15 mouse cellular contexts compared by ENCODE assay signal in genomic region chr7:65873176-65873845, GRCm38 (mm10). TPM values are rescaled to one million over a fixed set of nuclear protein-coding genes. Genes with fewer than 3 reads are reported as not detected.
A peak's percentile ranks its signal among the peaks of the same experiment; 100 is the strongest.
DNase-seq lines count a peak whose midpoint lies in the region; ATAC-seq and TF ChIP-seq lines count a peak whose summit lies in the region.
"Had no signal": no experiment of that assay in that cellular context is flagged by ENCODE, and none has a peak within 500 bp of the region (broad histone marks: within the 10 kb centered on the region; RNA-seq: fewer than 3 reads in every experiment).

No protein-coding gene starts in this region.

- H3K36me3 ChIP-seq in heart, embryonic 10.5 days: no peaks in the 10 kb centered on the region
- no peaks in the 10 kb centered on the region for H3K36me3 ChIP-seq in liver, adult 2 months (ENCODE audit: control insufficient read depth, insufficient read depth, low read length)
- H3K36me3 ChIP-seq in stomach, embryonic 15.5 days: no peaks in the 10 kb centered on the region
- H3K36me3 ChIP-seq in embryonic facial prominence, embryonic 10.5 days (replicated peaks): no peaks in the 10 kb centered on the region
- H3K36me3 ChIP-seq in midbrain, postnatal 0 days (ENCODE audit: insufficient read depth, low read length): no peaks in the 10 kb centered on the region
- no peaks in the 10 kb centered on the region for H3K36me3 ChIP-seq in forebrain, embryonic 12.5 days (replicated peaks)
- H3K36me3 ChIP-seq: midbrain, embryonic 12.5 days; neural tube, embryonic 12.5 days had no signal

- 65% methylated on average over 6 of the region's 6 CpGs for WGBS in heart, embryonic 10.5 days
- 45% methylated on average over 6 of the region's 6 CpGs for WGBS in liver, adult 2 months
- 84% methylated on average over 6 of the region's 6 CpGs for WGBS in stomach, embryonic 15.5 days
- WGBS in embryonic facial prominence, embryonic 10.5 days: 88% methylated on average over 6 of the region's 6 CpGs
- whole genome bisulfite sequencing in midbrain, postnatal 0 days: 90% methylated on average over 6 of the region's 6 CpGs
- WGBS in forebrain, embryonic 12.5 days: 93% methylated on average over 6 of the region's 6 CpGs

- H3K9ac ChIP-seq in liver, adult 2 months (ENCODE audit: low read depth, low read length): no peak overlapping the region
- no peak overlapping the region for H3K9ac ChIP-seq in stomach, embryonic 15.5 days
- H3K9ac ChIP-seq in midbrain, postnatal 0 days (replicated peaks; ENCODE audit: low read length, poor library complexity, severe bottlenecking): no peak overlapping the region
- no peak overlapping the region for H3K9ac ChIP-seq in forebrain, embryonic 12.5 days
- H3K9ac ChIP-seq: hindbrain, embryonic 14.5 days; midbrain, embryonic 12.5 days; neural tube, embryonic 12.5 days had no signal

- H3K4me3 ChIP-seq in heart, embryonic 10.5 days: no peak overlapping the region
- no peak overlapping the region for H3K4me3 ChIP-seq in liver, adult 2 months (ENCODE audit: insufficient read depth, low read depth, low read length)
- no peak overlapping the region for H3K4me3 ChIP-seq in stomach, embryonic 15.5 days (replicated peaks)
- H3K4me3 ChIP-seq in embryonic facial prominence, embryonic 10.5 days: no peak overlapping the region
- no peak overlapping the region for H3K4me3 ChIP-seq in midbrain, postnatal 0 days (ENCODE audit: low read depth, low read length)
- H3K4me3 ChIP-seq in forebrain, embryonic 12.5 days (replicated peaks): no peak overlapping the region
- H3K4me3 ChIP-seq: midbrain, embryonic 12.5 days; neural tube, embryonic 12.5 days had no signal

- no peak for TF ChIP-seq POLR2A in liver, adult 2 months (IDR thresholded peaks at IDR 0.05; ENCODE audit: extremely low read depth, insufficient read depth, low read length)

- no peak for DNase-seq in heart, embryonic 10.5 days (ENCODE audit: low spot score)
- no peak for DNase-seq in heart, adult 9 months (ENCODE audit: low spot score in 2 of 2)
- peak; percentile 78 for DNase-seq in WW6 (ENCODE audit: low read depth, low spot score)
- DNase-seq in liver, adult 2 months (ENCODE audit: extremely low read depth, low read depth, low spot score): peak; percentile 90
- DNase-seq in embryonic facial prominence, embryonic 10.5 days (ENCODE audit: low spot score): no peak
- no peak for DNase-seq in midbrain, postnatal 0 days (ENCODE audit: low spot score)
- DNase-seq: B cell, adult 2 months; cerebellum, adult 2 months; embryo, embryonic 11 days; lung, adult 18-20 months had no signal

- peaks cover 64% of the 10 kb centered on the region for H3K27me3 ChIP-seq in heart, embryonic 10.5 days (ENCODE audit: insufficient read depth, poor library complexity, severe bottlenecking)
- no peaks in the 10 kb centered on the region for H3K27me3 ChIP-seq in liver, adult 2 months (ENCODE audit: control insufficient read depth, insufficient read depth, low read length)
- no peaks in the 10 kb centered on the region for H3K27me3 ChIP-seq in stomach, embryonic 15.5 days (replicated peaks)
- no peaks in the 10 kb centered on the region for H3K27me3 ChIP-seq in embryonic facial prominence, embryonic 10.5 days (replicated peaks; ENCODE audit: low read depth, poor library complexity, severe bottlenecking)
- H3K27me3 ChIP-seq in midbrain, postnatal 0 days (ENCODE audit: insufficient read depth, low read length): no peaks in the 10 kb centered on the region
- H3K27me3 ChIP-seq in forebrain, embryonic 12.5 days: peaks cover 10% of the 10 kb centered on the region
- H3K27me3 ChIP-seq: neural tube, embryonic 12.5 days had no signal

- H3K4me1 ChIP-seq in heart, embryonic 10.5 days: peaks cover 48% of the 10 kb centered on the region
- peaks cover 11% of the 10 kb centered on the region for H3K4me1 ChIP-seq in liver, adult 2 months (ENCODE audit: control insufficient read depth, insufficient read depth, low read length)
- no peaks in the 10 kb centered on the region for H3K4me1 ChIP-seq in stomach, embryonic 15.5 days
- peaks cover 17% of the 10 kb centered on the region for H3K4me1 ChIP-seq in embryonic facial prominence, embryonic 10.5 days
- H3K4me1 ChIP-seq in midbrain, postnatal 0 days (ENCODE audit: insufficient read depth, low read length): peaks cover 11% of the 10 kb centered on the region
- H3K4me1 ChIP-seq in forebrain, embryonic 12.5 days: peaks cover 20% of the 10 kb centered on the region

- H3K4me2 ChIP-seq in stomach, embryonic 15.5 days: no peak overlapping the region
- no peak overlapping the region for H3K4me2 ChIP-seq in midbrain, postnatal 0 days (ENCODE audit: low read depth, low read length, poor library complexity, severe bottlenecking)
- H3K4me2 ChIP-seq in forebrain, embryonic 12.5 days: no peak overlapping the region
- H3K4me2 ChIP-seq: hindbrain, embryonic 14.5 days; midbrain, embryonic 12.5 days; neural tube, embryonic 12.5 days had no signal

- ATAC-seq in stomach, embryonic 15.5 days (ENCODE audit: insufficient read depth, low FRiP score, low read depth): peak; percentile 89
- no peak for ATAC-seq in midbrain, postnatal 0 days (ENCODE audit: low FRiP score)
- ATAC-seq in forebrain, embryonic 12.5 days (ENCODE audit: low FRiP score): no peak

- H3K79me2 ChIP-seq in liver, adult 2 months (ENCODE audit: control insufficient read depth, insufficient read depth, low read length): peaks cover 42% of the 10 kb centered on the region

- 0 out of 2 replicates have a peak overlapping the region, but pooled peaks have one; percentile 19 for H3K27ac ChIP-seq in heart, embryonic 10.5 days
- peak overlapping the region; percentile 14 for H3K27ac ChIP-seq in liver, adult 2 months (replicated peaks; ENCODE audit: insufficient read depth, low read depth, low read length)
- H3K27ac ChIP-seq in stomach, embryonic 15.5 days: no peak overlapping the region
- H3K27ac ChIP-seq in embryonic facial prominence, embryonic 10.5 days (replicated peaks): no peak overlapping the region
- no peak overlapping the region for H3K27ac ChIP-seq in midbrain, postnatal 0 days (ENCODE audit: low read depth, low read length)
- H3K27ac ChIP-seq in forebrain, embryonic 12.5 days: no peak overlapping the region
- H3K27ac ChIP-seq: hindbrain, embryonic 14.5 days; midbrain, embryonic 12.5 days; neural tube, embryonic 12.5 days had no signal

- no peaks in the 10 kb centered on the region for H3K9me3 ChIP-seq in heart, embryonic 10.5 days
- no peaks in the 10 kb centered on the region for H3K9me3 ChIP-seq in stomach, embryonic 15.5 days
- H3K9me3 ChIP-seq in embryonic facial prominence, embryonic 10.5 days: no peaks in the 10 kb centered on the region
- no peaks in the 10 kb centered on the region for H3K9me3 ChIP-seq in midbrain, postnatal 0 days (ENCODE audit: low read length)
- H3K9me3 ChIP-seq in forebrain, embryonic 12.5 days: no peaks in the 10 kb centered on the region
- H3K9me3 ChIP-seq: midbrain, embryonic 12.5 days; neural tube, embryonic 12.5 days had no signal

- TF ChIP-seq CTCF in liver, adult 2 months (IDR thresholded peaks at IDR 0.05; ENCODE audit: low read depth, low read length): no peak
- TF ChIP-seq CTCF in midbrain, postnatal 0 days (IDR thresholded peaks at IDR 0.05): no peak

RNA-seq across cellular contexts. Expression of gene Pcsk6, which starts 11.8 kb away (rescaled TPM):
- 3.5 and 5.1 TPM in 2 replicates for polyA plus RNA-seq in heart, embryonic 10.5 days (2016; fragmentation: Nextera tagmentation; extraction: Ambion mirVana)
- total RNA-seq in liver, adult 2 months (2014; rRNA removed): 46.2 and 50.2 TPM in 2 replicates
- polyA plus RNA-seq in liver, adult 2 months (2012; rRNA removed): 43.2 and 45.8 TPM in 2 replicates
- polyA plus RNA-seq in stomach, embryonic 15.5 days (2015; fragmentation: Nextera tagmentation; extraction: Ambion mirVana): 4.8 TPM in 2 replicates
- 1.0 and 1.1 TPM in 2 replicates for polyA plus RNA-seq in embryonic facial prominence, embryonic 10.5 days (2016; fragmentation: Nextera tagmentation; extraction: Ambion mirVana)
- total RNA-seq in midbrain, postnatal 0 days (2014; rRNA removed): 8.3 and 14.9 TPM in 2 replicates
- polyA plus RNA-seq in midbrain, postnatal 0 days (2015; fragmentation: Nextera tagmentation; extraction: Ambion mirVana): 1.5 and 1.8 TPM in 2 replicates
- 1.6 and 2.5 TPM in 2 replicates for polyA plus RNA-seq in forebrain, embryonic 12.5 days (2016; fragmentation: Nextera tagmentation; extraction: Ambion mirVana)

Comparison
In these comparisons a context has a peak if more than half of its experiments do, and no peak if none do; other contexts are left out.
1. DNase-seq: peak in WW6 (single experiment) and liver, adult 2 months (single experiment); none in heart, embryonic 10.5 days (single experiment), heart, adult 9 months (0 of 2), embryonic facial prominence, embryonic 10.5 days (single experiment) and midbrain, postnatal 0 days (single experiment).
2. H3K27ac ChIP-seq: peak in heart, embryonic 10.5 days (single experiment) and liver, adult 2 months (single experiment); none in stomach, embryonic 15.5 days (single experiment), embryonic facial prominence, embryonic 10.5 days (single experiment), midbrain, postnatal 0 days (single experiment) and forebrain, embryonic 12.5 days (single experiment).